Mouse (Mus musculus) bone marrow, adult 2 months (tissue): Measurements from ENCODE around the gene Srsf12.

ENCODE experiments used
- CTCF ChIP-seq: fragments of 200-500 bp; IDR thresholded peaks from 2 replicates; pipeline ENCODE4 v1.5.1; 2011; ENCODE audit warnings: low read length, control low read depth; ENCODE audit not compliant: control insufficient read depth, insufficient read depth
- POLR2A ChIP-seq: fragments of 200-500 bp; IDR thresholded peaks from 2 replicates; pipeline ENCODE4 v1.6.1; 2011; ENCODE audit warnings: low read depth, mild to moderate bottlenecking, control low read depth, low read length, borderline replicate concordance; ENCODE audit not compliant: control insufficient read depth

DNA sequence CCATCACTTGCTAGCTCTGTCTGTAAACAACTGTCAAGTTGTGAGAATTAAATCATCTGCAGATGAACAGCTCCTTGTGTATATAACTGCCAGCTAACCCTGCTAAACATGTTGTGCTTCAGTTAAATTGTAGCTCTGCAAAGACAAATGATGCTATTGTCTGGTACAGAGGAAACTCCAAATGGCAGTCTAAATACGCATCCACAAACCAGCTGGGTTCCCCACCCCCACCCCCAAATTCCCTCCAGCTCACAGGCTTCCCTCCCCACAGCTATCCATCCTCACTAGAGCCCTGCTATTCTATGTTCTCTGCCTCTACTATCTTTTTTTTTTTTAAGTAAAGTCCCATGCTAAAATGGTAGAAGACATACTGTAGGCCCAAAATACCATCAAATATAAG is 13.1 kb downstream of the Srsf12 start:
- TF ChIP-seq POLR2A, result no peak
- no peak for TF ChIP-seq CTCF
